Mouse (Mus musculus): ENCODE data around the gene Sstr4.

The Sstr4 gene

GRCm38 (mm10) chr2:148393846-148394245 is 1.3 kb upstream of the Sstr4 start:
- no peak for DNase-seq (ENCODE audit: low spot score)

DNA sequence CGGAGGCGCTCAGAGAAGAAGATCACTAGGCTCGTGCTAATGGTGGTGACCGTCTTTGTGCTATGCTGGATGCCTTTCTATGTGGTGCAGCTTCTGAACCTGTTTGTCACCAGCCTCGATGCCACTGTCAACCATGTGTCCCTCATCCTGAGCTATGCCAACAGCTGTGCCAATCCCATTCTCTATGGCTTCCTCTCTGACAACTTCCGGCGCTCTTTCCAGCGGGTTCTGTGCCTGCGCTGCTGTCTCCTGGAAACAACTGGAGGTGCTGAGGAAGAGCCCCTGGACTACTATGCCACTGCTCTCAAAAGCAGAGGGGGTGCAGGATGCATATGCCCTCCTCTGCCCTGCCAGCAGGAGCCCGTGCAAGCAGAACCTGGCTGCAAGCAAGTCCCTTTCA is 1.1 kb downstream of the Sstr4 start:
- no peak for DNase-seq (ENCODE audit: low spot score)

DNA sequence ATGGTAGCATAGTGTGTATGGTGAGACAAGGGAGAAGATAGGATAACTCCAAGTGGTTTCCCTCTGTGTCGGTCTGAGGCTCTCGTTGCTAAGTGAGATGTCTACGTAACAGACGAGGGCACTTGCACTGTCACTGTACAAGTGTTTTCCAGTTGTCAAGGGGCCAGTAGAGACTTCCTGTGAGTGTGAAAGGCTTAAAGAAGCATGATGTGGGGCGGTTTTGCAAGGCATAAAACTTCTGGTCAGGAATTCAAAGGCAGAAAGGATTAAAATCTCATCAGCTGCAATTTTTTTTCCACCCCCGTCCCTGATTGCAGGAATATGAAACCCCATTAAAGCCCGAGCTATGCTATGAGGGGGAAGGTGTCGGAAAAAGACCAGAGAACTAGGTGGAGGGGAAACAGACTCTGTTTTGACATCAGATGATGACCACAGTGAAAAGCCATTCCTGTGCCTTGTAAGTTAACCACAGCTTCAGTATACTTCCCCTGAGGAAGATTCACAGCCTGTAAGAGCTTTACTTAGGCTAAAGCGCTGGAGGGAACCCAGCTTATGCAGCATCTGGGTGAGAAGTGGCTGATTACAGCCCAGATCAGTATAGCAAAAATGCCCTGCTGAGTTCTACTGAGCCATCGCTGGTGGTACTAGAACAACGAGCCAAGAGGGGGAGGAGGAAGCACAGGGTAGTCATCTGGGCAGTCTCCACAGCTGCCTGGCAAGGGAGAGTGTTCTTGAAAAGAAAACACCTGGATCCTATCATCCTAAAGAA is 2.1 kb downstream of the Sstr4 start:
- no peak for DNase-seq (ENCODE audit: low spot score)

DNA sequence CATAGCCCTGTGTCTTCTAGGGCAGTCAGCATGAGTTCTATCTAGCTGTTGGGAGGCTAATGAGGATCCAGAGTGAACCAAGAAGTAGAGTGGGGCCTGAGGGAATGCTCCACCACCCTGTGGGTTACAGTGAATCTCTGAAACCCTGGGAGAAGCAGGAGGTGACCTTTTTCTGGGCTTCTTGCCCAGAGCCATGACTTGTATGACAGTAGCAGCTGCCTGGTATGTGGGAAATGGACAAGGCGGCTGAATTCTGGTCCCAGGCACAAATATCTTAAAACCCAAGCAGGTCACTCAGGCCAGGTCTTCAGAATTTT is 2.6 kb downstream of the Sstr4 start:
- DNase-seq (ENCODE audit: low spot score): no peak

- DNase-seq (ENCODE audit: low spot score): no peak
Measured at GRCm38 (mm10) chr2:148398901-148399685, 3.9 kb downstream of the Sstr4 start.

DNA sequence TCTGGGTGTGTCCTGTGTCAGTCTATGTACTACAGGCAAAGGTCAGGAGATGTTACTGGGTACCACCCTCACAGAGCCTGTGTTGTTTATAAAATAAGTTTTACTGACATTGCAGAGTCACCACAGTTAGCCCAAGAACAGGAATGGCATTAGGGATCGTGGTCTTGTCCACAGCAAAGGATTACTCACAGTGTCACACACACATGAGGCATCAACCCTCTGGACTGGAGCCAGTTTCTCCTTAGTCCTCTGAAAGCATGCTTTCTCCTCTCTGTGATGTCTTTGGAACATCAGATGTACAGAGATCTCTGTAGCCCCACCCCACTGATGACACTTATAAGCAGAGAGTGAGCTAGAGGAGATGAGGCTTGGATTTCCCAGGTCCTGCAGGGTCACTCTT is 7.1 kb downstream of the Sstr4 start:
- DNase-seq (ENCODE audit: low spot score): no peak

DNA sequence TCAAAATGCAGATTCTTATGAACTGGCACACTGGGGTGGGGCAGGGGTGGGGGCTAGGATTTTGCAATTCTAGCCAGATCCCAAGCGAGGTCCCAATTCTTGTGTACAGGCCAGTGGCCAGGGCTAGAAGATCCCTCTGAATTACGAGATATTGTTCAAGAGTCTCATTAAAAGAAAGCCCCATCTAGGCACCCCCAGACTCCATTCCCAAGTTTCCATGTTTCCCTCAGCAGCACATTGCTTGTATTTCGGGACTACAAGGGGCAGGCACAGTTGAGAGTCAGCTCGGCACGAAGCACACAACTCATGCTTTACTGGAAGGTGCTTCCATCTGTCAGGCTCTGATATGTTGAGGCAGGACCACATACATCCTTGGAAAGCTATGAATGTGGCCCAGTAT is 9.8 kb downstream of the Sstr4 start:
- no peak for DNase-seq (ENCODE audit: low spot score)

- no peak for DNase-seq (ENCODE audit: low spot score)
Measured at GRCm38 (mm10) chr2:148406160-148406970, 11.2 kb downstream of the Sstr4 start.

GRCm38 (mm10) chr2:148406971-148407869 is 12.1 kb downstream of the Sstr4 start:
- no peak for DNase-seq (ENCODE audit: low spot score)

GRCm38 (mm10) chr2:148407870-148408760 is 13.0 kb downstream of the Sstr4 start, which contains the start of gene Thbd:
Gene Thbd (minus strand): TSS chr2:148408188.
- no peak for DNase-seq (ENCODE audit: low spot score)

DNA sequence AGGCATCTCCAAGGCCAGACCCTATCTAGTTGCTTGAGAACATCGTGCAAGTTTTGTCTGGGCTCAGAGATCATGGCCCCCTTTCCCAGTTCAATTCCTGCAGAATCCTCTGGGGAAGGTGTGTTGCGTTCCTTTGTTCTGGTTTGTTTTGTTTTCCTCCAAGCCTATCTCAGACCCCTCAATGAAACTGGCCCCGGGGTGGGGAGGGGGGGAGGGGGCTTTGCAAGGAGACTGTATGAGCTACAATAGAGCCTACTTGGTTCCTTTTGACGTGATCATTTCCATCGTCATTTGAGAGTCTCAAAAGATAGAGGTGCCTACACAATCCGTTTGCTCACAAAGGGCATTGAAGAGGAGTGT is 13.6 kb downstream of the Sstr4 start:
- no peak for DNase-seq (ENCODE audit: low spot score)

GRCm38 (mm10) chr2:148409141-148409540 is 14.0 kb downstream of the Sstr4 start:
- peak; percentile 47 for DNase-seq (ENCODE audit: low spot score)

DNA sequence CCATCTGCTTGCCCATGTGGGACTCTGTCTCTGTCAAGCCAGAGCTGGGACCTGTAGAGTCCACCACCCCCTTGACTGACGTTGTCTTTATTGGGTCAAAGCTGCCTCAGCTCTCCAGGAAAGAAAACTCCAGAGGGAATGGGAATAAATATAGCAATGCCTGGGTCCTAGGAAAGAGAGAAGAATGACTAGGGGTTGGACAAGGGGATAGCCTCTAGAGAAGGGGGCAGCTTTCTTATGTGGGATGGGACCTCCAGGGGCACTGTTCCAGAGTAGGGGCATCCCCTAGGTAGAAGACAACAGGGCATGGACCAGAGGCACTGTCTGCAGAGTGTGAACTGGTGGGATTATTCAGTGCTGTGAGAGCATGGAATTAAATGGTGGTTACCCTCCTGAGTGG is 14.7 kb downstream of the Sstr4 start:
- no peak for DNase-seq (ENCODE audit: low spot score)

- no peak for DNase-seq (ENCODE audit: low spot score)
Measured at GRCm38 (mm10) chr2:148419151-148419550, 24.0 kb downstream of the Sstr4 start.

GRCm38 (mm10) chr2:148419776-148420175 is 24.6 kb downstream of the Sstr4 start:
- DNase-seq (ENCODE audit: low spot score): no peak

DNA sequence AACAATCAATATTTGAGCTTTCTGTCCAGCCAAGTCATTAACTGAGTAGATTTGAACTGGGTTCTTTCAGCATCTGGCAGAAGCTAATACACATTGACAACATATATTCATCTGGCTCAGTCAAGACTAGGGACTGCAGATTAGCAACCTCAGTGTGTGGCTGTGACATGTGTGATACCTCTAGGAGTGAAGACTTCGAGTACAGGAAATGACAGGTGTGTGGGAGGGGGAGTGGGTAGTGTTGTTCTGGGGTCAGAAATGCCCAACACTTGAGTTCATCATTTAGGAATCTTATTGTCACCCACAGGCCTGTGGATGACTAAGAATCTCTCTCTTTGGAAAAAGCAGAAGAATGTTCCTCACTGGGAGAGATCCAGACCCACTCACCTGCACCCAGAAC is 26.0 kb downstream of the Sstr4 start:
- no peak for DNase-seq (ENCODE audit: low spot score)

DNA sequence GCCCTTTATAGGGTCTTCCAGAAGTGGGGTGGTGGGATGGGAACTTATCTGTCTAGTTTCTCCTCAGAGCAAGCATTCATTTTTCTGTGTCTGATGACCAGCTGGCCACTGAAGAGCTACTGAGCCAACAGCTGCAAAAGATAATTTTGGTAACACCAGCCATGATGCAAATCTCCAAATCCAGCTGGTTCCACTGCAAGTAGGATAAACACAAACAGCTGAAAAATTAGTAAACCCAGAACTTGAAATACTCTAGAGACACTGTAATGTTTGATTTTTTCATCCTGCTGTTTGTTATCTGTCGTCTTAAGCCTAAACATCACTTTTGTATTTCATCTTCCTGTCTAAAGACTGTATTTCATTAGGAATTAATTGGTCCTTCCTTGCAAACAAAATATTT is 26.6 kb downstream of the Sstr4 start:
- DNase-seq (ENCODE audit: low spot score): no peak

GRCm38 (mm10) chr2:148425709-148426382 is 30.7 kb downstream of the Sstr4 start:
- DNase-seq (ENCODE audit: low spot score): no peak

- no peak for DNase-seq (ENCODE audit: low spot score)
Measured at GRCm38 (mm10) chr2:148427553-148427952, 32.4 kb downstream of the Sstr4 start.

DNA sequence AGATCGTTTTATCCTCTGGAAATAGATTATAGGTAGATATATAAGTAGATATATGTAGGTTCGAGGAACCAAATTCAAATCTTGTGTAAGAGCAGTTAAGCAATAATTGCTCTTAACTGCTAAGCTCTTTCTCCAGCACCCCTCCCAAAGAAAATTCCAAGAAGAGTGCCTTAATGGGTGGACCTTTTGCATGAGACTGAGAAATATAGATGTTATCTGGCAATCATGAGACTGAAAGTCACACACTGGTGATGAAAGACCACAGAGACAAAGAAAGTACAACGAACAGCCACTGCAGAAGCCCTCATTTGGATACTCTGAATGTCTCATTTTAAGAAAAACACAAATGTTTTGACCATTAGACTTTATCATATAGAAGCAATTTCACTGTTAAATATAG is 33.4 kb downstream of the Sstr4 start:
- DNase-seq (ENCODE audit: low spot score): no peak
